Mouse (Mus musculus) yolk sac, embryonic 10.5 days (tissue): ENCODE results near the gene Fam177a.
"Not testable (repeated sequence)": the region's sequence is repeated elsewhere in the genome, so short reads cannot be mapped to it uniquely, and the experiment has no call there.

Source experiments
- DNase-seq: peaks from one replicate; pipeline ENCODE4 v3.0.0-alpha.2; 2017; ENCODE audit warnings: low spot score

The Fam177a gene

GRCm38 (mm10) chr12:55124242-55124641 is at the start of gene Fam177a:
Fam177a (plus strand) TSS chr12:55124469.
- not testable (repeated sequence) for DNase-seq

GRCm38 (mm10) chr12:55075296-55075695 is 49.0 kb upstream of the Fam177a start:
- no peak for DNase-seq

GRCm38 (mm10) chr12:55078706-55079105 is 45.6 kb upstream of the Fam177a start:
- not testable (repeated sequence) for DNase-seq

GRCm38 (mm10) chr12:55079726-55080600 is 44.3 kb upstream of the Fam177a start, which contains the start of the genes 2700097O09Rik and Srp54a:
2700097O09Rik (minus strand) TSS chr12:55080110.
Srp54a (plus strand) TSS chr12:55080262.
- peak; percentile 96 for DNase-seq

GRCm38 (mm10) chr12:55080601-55080942 is 43.7 kb upstream of the Fam177a start:
- not testable (repeated sequence) for DNase-seq

GRCm38 (mm10) chr12:55092127-55092526 is 32.1 kb upstream of the Fam177a start:
- not testable (repeated sequence) for DNase-seq

- not testable (repeated sequence) for DNase-seq
Measured at GRCm38 (mm10) chr12:55112616-55113015, 11.7 kb upstream of the Fam177a start.

GRCm38 (mm10) chr12:55124731-55125130 is 462 bp downstream of the Fam177a start:
- DNase-seq: not testable (repeated sequence)

GRCm38 (mm10) chr12:55135540-55135939 is 11.3 kb downstream of the Fam177a start:
- DNase-seq: not testable (repeated sequence)

GRCm38 (mm10) chr12:55137859-55138258 is 13.6 kb downstream of the Fam177a start:
- not testable (repeated sequence) for DNase-seq

- DNase-seq: not testable (repeated sequence)
Measured at GRCm38 (mm10) chr12:55154559-55155448, 30.5 kb downstream of the Fam177a start, which contains the start of gene Srp54b. Srp54b (plus strand) TSS chr12:55155104.

- DNase-seq: not testable (repeated sequence)
Measured at GRCm38 (mm10) chr12:55155449-55155783, 31.1 kb downstream of the Fam177a start.

- not testable (repeated sequence) for DNase-seq
Measured at GRCm38 (mm10) chr12:55167034-55167557, 42.8 kb downstream of the Fam177a start.

GRCm38 (mm10) chr12:55187686-55188085 is 63.4 kb downstream of the Fam177a start:
- DNase-seq: not testable (repeated sequence)

- DNase-seq: not testable (repeated sequence)
Measured at GRCm38 (mm10) chr12:55189127-55189526, 64.9 kb downstream of the Fam177a start.
